Mouse (Mus musculus): ENCODE results near the gene Tle2. TPM values are rescaled to one million over a fixed set of nuclear protein-coding genes. Genes with fewer than 3 reads are reported as not detected.
A peak's percentile ranks its signal among the peaks of the same experiment; 100 is the strongest.

Tle2 gene
- polyA plus RNA-seq, 1 experiment from 2014 or later, result 17.1 TPM

DNA sequence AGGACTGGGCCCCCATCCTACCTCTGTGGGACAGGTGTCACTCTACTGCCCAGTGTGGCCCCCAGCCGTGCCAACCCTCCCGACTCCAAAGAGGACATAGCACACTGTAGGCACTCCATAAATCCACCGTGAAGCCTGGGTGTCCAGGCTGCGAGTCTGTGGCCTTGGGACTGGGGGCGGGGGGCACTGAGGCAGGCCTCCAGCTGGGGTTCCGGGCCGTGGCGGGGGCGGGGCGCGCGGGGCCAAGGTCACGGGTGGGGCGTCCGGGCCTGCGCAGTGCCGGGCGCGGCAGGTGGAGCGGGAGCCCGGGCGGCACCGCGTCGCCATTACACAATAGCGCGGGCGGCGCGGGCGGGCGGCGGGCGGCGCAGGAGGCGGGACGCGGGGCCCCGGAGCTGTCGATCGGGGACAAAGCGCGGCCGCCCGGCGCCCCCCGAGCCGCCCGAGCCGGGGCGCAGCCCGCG is 15.2 kb upstream of the Tle2 start, which contains the start of gene Aes:
Gene Aes (plus strand): TSS at position 326 of the 464 bp plus-strand sequence.
- peaks cover 51% of the 10 kb centered on the region for H3K4me1 ChIP-seq
- WGBS, result 1% methylated on average over 52 of the region's 53 CpGs

GRCm38 (mm10) chr10:81559627-81560539 is 14.5 kb upstream of the Tle2 start:
- Histone ChIP-seq H3K36me3 (replicated peaks) (peaks cover 33% of the 10 kb centered on the region), H3K4me1 (peaks cover 58% of the 10 kb centered on the region), H3K27ac (replicated peaks) (peak overlapping the region; percentile 97), H3K9me3 (no peaks in the 10 kb centered on the region), H3K4me3 (peak overlapping the region; percentile 82), H3K27me3 (replicated peaks; ENCODE audit: low read depth, poor library complexity, severe bottlenecking) (peaks cover 35% of the 10 kb centered on the region)
- DNase-seq (ENCODE audit: low spot score), result peak; percentile 58
- WGBS, result 4% methylated on average over 36 of the region's 36 CpGs

More for the DNA sequence above, 15.2 kb upstream of the Tle2 start, which contains the start of gene Aes:
- DNase-seq (ENCODE audit: low spot score), result peak; percentile 73
- no peaks in the 10 kb centered on the region for H3K9me3 ChIP-seq
- H3K27me3 ChIP-seq (replicated peaks; ENCODE audit: low read depth, poor library complexity, severe bottlenecking), result peaks cover 28% of the 10 kb centered on the region
- H3K36me3 ChIP-seq (replicated peaks), result peaks cover 26% of the 10 kb centered on the region
- peak within 1 kb of the TSS; percentile 97 for H3K27ac ChIP-seq (replicated peaks)
- peak within 1 kb of the TSS; percentile 82 for H3K4me3 ChIP-seq

- H3K27me3 ChIP-seq (replicated peaks; ENCODE audit: low read depth, poor library complexity, severe bottlenecking), result peaks cover 45% of the 10 kb centered on the region
- peak; percentile 69 for DNase-seq (ENCODE audit: low spot score)
- H3K4me1 ChIP-seq, result peaks cover 68% of the 10 kb centered on the region
- H3K36me3 ChIP-seq (replicated peaks), result peaks cover 43% of the 10 kb centered on the region
- H3K27ac ChIP-seq (replicated peaks), result peak overlapping the region; percentile 97
- no peaks in the 10 kb centered on the region for H3K9me3 ChIP-seq
- 17% methylated on average over 16 of the region's 16 CpGs for WGBS
- H3K4me3 ChIP-seq, result peak overlapping the region; percentile 82
Observed at GRCm38 (mm10) chr10:81560719-81561459, 13.5 kb upstream of the Tle2 start.

DNA sequence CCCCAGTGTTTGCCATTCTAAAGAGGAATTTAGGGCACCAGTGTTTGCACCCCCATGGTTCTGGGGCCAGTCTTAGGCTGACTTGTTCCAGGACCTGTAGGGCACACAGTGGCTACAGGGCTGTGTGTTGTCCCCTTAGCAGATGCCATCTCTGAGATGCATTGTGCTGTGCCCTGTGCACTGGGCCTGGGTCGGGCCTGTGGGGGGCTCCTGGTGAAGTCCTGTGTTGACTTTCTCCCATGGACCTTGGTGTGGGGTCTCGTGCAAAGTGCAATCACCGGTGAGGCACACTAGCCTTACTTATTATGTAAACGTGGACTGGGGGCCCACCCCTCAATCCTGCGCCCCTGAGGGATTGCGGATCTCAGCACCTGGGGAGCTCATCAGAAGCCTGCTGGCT is 11.9 kb upstream of the Tle2 start:
- Histone ChIP-seq H3K27ac (replicated peaks) (no peak overlapping the region), H3K27me3 (replicated peaks; ENCODE audit: low read depth, poor library complexity, severe bottlenecking) (peaks cover 60% of the 10 kb centered on the region), H3K4me3 (peak overlapping the region; percentile 1; the same call in 1 of the 2 replicates), H3K4me1 (peaks cover 84% of the 10 kb centered on the region), H3K9me3 (no peaks in the 10 kb centered on the region), H3K36me3 (replicated peaks) (peaks cover 58% of the 10 kb centered on the region)
- no peak for DNase-seq (ENCODE audit: low spot score)
- 79% methylated on average over 6 of the region's 6 CpGs for WGBS

- Histone ChIP-seq H3K9me3 (no peaks in the 10 kb centered on the region), H3K27ac (replicated peaks) (peak overlapping the region; percentile 82; the same call in 1 of the 2 replicates), H3K4me3 (peak overlapping the region; percentile 56), H3K36me3 (replicated peaks) (peaks cover 60% of the 10 kb centered on the region), H3K4me1 (peaks cover 92% of the 10 kb centered on the region), H3K27me3 (replicated peaks; ENCODE audit: low read depth, poor library complexity, severe bottlenecking) (peaks cover 71% of the 10 kb centered on the region)
- WGBS, result 33% methylated on average over 6 of the region's 6 CpGs
- DNase-seq (ENCODE audit: low spot score), result peak; percentile 45
Observed at GRCm38 (mm10) chr10:81563481-81563880, 10.9 kb upstream of the Tle2 start.

- Histone ChIP-seq H3K4me3 (peak overlapping the region; percentile 56), H3K36me3 (replicated peaks) (peaks cover 60% of the 10 kb centered on the region), H3K27me3 (replicated peaks; ENCODE audit: low read depth, poor library complexity, severe bottlenecking) (peaks cover 78% of the 10 kb centered on the region), H3K9me3 (no peaks in the 10 kb centered on the region), H3K4me1 (peaks cover 95% of the 10 kb centered on the region), H3K27ac (replicated peaks) (peak overlapping the region; percentile 82)
- peak; percentile 72 for DNase-seq (ENCODE audit: low spot score)
- 3% methylated on average over 10 of the region's 10 CpGs for WGBS
Observed at GRCm38 (mm10) chr10:81564216-81564615, 10.1 kb upstream of the Tle2 start.

GRCm38 (mm10) chr10:81564734-81565133 is 9.6 kb upstream of the Tle2 start:
- H3K36me3 ChIP-seq (replicated peaks), result peaks cover 60% of the 10 kb centered on the region
- H3K4me3 ChIP-seq, result peak overlapping the region; percentile 56
- no peaks in the 10 kb centered on the region for H3K9me3 ChIP-seq
- WGBS, result 9% methylated on average over 10 of the region's 10 CpGs
- peak; percentile 82 for DNase-seq (ENCODE audit: low spot score)
- peak overlapping the region; percentile 82 for H3K27ac ChIP-seq (replicated peaks)
- H3K4me1 ChIP-seq, result peaks cover 96% of the 10 kb centered on the region
- H3K27me3 ChIP-seq (replicated peaks; ENCODE audit: low read depth, poor library complexity, severe bottlenecking), result peaks cover 83% of the 10 kb centered on the region

DNA sequence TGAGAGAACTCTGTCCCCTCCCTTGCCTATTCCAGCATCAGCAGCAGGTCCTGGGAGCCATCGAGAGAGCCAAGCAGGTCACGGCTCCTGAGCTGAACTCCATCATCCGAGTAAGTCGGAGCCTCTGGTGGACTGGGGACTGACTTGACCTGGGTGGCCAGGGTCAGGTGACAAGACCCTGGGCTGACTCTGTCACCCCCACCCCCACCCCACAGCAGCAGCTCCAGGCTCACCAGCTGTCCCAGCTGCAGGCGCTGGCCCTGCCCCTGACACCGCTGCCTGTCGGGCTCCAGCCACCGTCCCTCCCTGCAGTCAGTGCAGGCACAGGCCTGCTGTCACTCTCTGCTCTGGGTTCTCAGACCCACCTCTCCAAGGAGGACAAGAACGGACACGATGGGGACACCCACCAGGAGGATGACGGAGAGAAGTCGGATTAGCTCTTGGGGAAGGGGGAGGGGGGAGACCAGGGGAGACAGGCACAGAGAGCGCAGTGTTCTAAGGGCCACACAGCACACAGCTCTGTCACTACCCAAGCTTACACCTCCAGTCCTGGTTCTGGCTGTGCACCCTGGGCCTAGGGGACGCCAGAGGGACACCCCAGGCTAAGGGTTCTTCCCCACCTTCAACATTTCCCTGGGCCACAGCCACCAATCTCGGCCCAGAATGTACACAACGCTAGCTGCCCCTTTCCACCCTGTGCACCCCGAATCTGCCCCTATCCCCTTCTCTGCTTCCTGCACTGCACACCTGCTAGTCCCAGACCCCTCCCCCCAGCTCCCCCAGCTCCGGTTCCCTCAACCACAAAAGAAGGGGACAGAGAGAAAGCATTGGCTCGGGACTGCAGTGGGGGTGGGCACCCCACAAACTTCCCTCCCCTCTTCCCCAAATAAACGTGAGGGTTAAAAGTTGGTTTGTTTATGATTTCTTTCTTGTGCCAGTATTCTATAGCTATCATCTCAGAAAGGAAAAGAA is 8.8 kb upstream of the Tle2 start:
- Histone ChIP-seq H3K27ac (replicated peaks) (peak overlapping the region; percentile 82), H3K9me3 (no peaks in the 10 kb centered on the region), H3K36me3 (replicated peaks) (peaks cover 60% of the 10 kb centered on the region), H3K27me3 (replicated peaks; ENCODE audit: low read depth, poor library complexity, severe bottlenecking) (peaks cover 78% of the 10 kb centered on the region), H3K4me1 (peaks cover 96% of the 10 kb centered on the region), H3K4me3 (peak overlapping the region; percentile 56; the same call in 1 of the 2 replicates)
- 21% methylated on average over 20 of the region's 20 CpGs for WGBS
- peak; percentile 42 for DNase-seq (ENCODE audit: low spot score)

GRCm38 (mm10) chr10:81568381-81569191 is 5.8 kb upstream of the Tle2 start:
- H3K27me3 ChIP-seq (replicated peaks; ENCODE audit: low read depth, poor library complexity, severe bottlenecking), result peaks cover 82% of the 10 kb centered on the region
- H3K36me3 ChIP-seq (replicated peaks), result peaks cover 37% of the 10 kb centered on the region
- H3K9me3 ChIP-seq, result no peaks in the 10 kb centered on the region
- peak overlapping the region; percentile 82 for H3K27ac ChIP-seq (replicated peaks)
- H3K4me1 ChIP-seq, result peaks cover 97% of the 10 kb centered on the region
- DNase-seq (ENCODE audit: low spot score), result peak; percentile 81
- H3K4me3 ChIP-seq, result peak overlapping the region; percentile 39
- 8% methylated on average over 16 of the region's 16 CpGs for WGBS

DNA sequence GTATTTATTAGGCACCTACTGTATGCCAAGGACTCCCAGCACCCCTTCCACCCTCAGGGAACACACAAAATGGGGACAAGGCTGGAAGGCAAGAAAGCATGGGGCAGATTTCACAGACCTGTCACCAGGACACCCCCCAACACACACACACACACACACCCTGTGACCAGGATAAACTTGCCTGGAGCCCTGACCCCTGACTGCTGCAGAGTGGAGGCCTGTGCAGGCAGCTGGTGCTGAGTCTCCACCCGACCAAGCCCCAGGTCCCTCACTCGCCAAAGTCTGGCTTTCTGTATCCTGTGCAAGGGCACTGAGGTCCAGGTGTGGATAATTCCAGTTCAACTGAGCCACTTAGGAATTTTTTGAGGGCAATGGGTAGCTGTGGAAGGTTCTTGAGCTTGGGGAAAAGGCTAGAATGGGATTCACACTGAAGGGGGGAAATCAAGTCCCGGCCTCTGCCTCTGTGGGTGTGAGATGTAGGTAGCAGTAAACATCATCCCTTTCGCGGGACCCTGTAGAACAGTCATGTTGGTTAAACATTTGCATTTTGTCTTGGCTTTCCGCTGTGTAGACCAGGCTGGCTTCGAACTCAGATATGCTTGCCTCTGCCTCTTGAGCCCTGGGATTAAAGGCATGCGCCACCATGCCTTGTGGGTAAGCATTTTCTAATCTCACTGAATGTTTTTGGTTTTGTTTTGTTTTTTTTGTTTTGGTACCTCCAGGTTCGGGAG is 4.7 kb upstream of the Tle2 start:
- H3K4me1 ChIP-seq, result peaks cover 97% of the 10 kb centered on the region
- peak overlapping the region; percentile 54 for H3K4me3 ChIP-seq
- 33% methylated on average over 9 of the region's 9 CpGs for WGBS
- peak overlapping the region; percentile 82 for H3K27ac ChIP-seq (replicated peaks)
- H3K9me3 ChIP-seq, result no peaks in the 10 kb centered on the region
- peaks cover 29% of the 10 kb centered on the region for H3K36me3 ChIP-seq (replicated peaks)
- peaks cover 82% of the 10 kb centered on the region for H3K27me3 ChIP-seq (replicated peaks; ENCODE audit: low read depth, poor library complexity, severe bottlenecking)
- peak; percentile 42 for DNase-seq (ENCODE audit: low spot score)
